Mouse (Mus musculus): ENCODE data around the gene Mlana.
A peak's percentile ranks its signal among the peaks of the same experiment; 100 is the strongest.

Mlana gene

GRCm38 (mm10) chr19:29674946-29675345, 22.7 kb upstream of the Mlana start:
- no peak for DNase-seq (ENCODE audit: low read depth in 1 of 2, low spot score in 2 of 2)

DNA sequence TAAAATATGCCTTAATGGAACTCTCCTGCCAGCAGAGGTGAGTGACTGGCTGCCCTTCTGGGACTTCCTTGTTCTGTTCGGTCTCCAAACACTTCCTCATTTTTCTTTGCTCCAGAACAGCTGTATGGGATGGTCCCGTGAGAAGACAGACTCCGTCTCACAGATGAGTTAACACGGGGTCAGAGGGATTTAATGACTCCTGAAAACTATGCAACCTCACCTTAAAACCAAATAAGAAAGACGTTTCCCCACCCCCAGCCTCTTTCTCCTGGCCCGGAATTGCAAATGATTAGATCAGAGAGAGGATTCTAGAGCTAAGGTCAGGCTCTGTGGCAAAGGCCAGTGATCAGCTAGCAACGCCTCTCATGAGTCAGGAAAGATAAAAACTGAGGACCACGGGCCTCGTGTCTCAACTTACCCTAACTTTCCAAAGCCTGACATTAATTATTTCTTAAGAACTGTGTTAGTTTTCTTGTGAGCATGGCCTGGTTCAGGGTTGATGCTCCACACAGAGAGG, 22.0 kb upstream of the Mlana start:
- DNase-seq (ENCODE audit: low read depth in 1 of 2, low spot score in 2 of 2): no peak

DNA sequence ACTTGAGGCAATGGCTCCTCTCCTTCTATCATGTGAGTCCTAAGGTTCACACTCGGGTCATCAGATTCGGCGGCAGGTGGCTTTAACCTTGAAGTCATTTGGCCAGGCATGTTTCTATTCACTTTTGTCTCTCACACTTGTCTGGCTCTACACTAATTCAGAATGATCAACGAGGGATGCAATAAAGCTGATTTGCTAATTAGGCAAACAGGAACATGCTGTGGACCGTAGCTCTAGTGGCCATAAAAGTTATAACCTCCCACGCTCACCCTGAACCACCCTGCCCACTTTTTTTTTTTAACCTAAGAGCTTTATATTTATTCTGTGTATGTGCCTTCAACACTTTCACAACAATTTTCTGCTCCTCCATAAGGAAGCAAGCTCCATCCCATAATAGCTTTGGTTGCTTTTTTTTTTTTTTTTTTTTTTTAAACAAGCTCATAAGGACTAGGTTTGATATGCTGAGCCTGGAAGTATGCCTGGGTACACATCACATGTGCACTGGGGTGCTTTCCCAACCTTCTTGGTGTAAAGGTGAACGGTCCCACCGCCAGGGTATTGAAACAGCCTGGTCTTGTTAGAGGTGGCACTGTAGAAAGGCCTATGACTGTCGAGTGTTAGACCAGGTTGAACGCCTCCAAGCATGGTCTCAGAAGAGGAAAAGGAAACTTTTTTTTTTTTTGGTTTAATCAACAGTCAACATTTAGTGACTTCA, 21.0 kb upstream of the Mlana start:
- DNase-seq (ENCODE audit: low read depth in 1 of 2, low spot score in 2 of 2): no peak

DNA sequence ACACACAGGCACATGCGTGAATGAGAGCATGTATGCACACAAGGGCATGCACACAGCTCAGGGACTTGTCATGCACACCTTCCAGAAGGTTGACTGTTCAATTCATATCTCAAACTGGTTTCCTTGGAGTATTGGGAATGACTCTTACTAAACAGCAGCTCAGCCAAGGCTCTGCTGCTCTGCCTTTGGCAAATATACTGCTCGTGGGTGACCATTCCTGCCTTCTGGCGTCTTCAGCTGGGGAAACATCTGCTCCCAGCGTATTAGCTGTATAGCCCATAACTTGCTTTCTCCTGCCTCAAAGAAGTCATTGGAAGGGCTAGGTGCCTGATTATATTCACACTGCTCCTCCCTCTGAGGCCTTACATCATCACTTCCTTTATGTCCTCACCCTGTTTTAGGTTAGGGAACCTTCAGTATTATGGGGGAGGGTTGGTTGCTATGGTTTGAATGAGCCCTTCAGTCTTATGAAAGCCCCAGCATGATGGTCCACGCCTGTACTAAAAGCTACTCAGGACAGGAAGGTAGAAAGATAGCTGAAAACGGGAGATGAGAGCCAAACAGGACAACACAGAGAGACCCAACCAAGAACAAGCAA, 19.3 kb upstream of the Mlana start:
- DNase-seq (ENCODE audit: low read depth in 1 of 2, low spot score in 2 of 2): no peak

- no peak for DNase-seq (ENCODE audit: low read depth in 1 of 2, low spot score in 2 of 2)
Measured at GRCm38 (mm10) chr19:29680182-29681152, 17.2 kb upstream of the Mlana start.

DNA sequence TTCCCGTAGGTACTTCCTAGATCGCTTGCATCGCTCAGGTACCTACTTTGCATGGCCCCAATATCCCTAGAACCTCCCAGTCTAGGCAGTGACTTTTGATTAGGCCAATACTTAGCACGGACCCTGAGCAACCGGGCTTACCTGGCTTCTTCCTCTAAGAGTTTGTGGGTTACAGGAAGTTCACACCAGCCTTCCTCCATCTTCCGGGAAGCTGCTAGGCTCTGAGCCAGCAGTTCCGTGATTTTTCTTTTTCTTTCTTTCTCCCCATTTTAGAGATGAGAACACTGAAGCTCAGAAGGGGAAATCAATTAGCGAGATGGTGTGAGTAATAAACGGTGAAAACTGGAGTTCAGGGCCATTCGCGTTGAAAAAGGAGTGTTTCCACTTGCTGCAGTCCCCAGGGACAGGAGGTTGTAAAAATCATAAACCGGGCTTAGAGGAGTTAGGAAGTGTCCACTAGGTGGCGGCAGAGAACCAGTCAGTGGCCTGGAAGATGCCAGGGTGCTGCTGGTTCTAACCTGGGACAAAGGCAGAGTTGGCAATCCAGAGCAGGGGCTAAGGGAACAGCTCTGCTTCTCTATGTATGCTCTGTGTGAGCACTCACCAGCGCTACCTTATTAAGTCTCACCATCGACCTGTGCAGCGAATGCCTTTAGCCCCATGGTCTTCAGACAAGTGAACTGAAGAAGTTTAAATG, 13.6 kb upstream of the Mlana start:
- peak in 1 of 2 experiments; percentile 52 for DNase-seq (ENCODE audit: low read depth in 1 of 2, low spot score in 2 of 2)

DNA sequence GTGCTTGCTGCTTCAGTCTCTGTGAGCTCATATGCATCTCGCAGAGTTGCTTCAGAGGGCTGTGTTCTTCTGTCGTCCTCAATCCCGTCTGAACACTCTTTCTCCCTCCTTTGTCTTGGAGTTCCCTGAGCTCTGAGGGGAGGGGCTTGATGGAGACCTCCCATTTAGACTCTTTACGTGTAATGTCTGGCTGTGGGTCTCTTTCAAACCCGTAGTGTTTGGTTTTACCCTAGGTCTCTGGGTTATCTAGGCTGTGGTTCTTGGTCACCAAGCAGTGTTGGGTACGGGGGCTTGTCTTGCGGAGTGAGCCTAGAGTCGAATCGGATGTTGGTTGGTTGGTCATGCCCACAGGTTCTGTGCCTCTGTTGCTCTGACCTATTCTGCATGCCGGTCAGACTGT, 2.6 kb upstream of the Mlana start:
- no peak for DNase-seq (ENCODE audit: low read depth in 1 of 2, low spot score in 2 of 2)

GRCm38 (mm10) chr19:29696309-29696708, 1.3 kb upstream of the Mlana start:
- no peak for DNase-seq (ENCODE audit: low read depth in 1 of 2, low spot score in 2 of 2)

- no peak for DNase-seq (ENCODE audit: low read depth in 1 of 2, low spot score in 2 of 2)
Measured at GRCm38 (mm10) chr19:29696840-29697239, 784 bp upstream of the Mlana start.

- DNase-seq (ENCODE audit: low read depth in 1 of 2, low spot score in 2 of 2): no peak
Measured at GRCm38 (mm10) chr19:29701707-29702106, 4.1 kb downstream of the Mlana start.

- no peak for DNase-seq (ENCODE audit: low read depth in 1 of 2, low spot score in 2 of 2)
Measured at GRCm38 (mm10) chr19:29704436-29704835, 6.8 kb downstream of the Mlana start.

- no peak for DNase-seq (ENCODE audit: low read depth in 1 of 2, low spot score in 2 of 2)
Measured at GRCm38 (mm10) chr19:29707314-29707898, 9.8 kb downstream of the Mlana start.

GRCm38 (mm10) chr19:29708003-29708402, 10.4 kb downstream of the Mlana start:
- DNase-seq (ENCODE audit: low read depth in 1 of 2, low spot score in 2 of 2): no peak

DNA sequence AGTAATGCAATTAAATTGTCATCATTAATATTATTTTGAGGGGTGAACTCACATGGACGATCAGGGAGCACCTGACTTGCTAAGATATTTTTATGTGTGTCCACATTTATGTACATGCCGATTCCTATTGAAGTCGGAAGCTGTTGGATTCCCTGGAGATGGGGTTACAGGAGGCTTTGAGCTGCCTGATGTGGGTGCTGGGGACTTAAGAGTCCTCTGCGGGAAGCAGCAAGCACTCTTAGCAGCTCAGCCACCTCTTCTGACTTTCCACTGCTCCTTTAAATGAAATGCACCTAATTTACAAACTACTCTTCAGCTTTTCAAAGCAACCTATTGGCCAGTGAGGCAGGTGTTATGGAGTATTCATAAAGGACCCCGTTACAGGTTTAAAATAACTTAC, 10.8 kb downstream of the Mlana start:
- no peak for DNase-seq (ENCODE audit: low read depth in 1 of 2, low spot score in 2 of 2)

DNA sequence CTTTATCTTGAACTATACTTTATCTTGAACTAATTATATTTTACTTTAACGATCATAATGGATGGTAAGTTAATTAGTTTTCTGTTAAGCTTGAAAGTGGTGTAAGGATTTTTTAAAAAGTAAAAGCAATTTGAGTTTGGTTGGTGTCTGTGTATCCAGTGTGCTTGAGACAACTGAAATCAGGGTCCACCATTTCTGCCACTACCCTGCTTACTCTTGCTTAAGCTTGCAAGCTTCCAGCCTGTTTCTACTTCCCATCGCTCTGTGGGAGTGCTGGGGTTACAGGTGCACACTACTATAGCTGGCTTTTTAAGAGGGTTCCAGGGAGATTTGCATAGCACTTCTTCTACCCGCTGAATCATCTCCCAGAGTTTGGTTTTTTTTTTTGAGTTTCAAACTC, 11.8 kb downstream of the Mlana start:
- no peak for DNase-seq (ENCODE audit: low read depth in 1 of 2, low spot score in 2 of 2)

DNA sequence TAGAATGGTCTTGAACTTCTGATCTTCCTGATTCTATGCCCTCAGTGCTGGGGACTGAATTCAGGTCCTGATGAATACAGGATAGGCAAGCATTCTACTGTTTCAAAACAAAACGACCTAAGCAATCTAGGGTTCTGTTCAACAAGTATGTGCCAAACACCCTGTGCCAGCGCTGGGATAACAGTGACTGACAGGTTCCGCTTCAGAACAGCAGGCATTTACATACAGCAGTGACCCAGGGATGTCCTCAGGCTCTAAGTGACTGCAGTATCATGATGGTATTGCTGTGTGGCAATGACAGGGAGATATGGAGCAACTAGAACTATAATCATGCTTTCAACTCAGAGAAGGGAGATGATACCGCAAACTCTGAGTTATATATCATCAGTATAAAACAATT, 15.8 kb downstream of the Mlana start:
- no peak for DNase-seq (ENCODE audit: low read depth in 1 of 2, low spot score in 2 of 2)

GRCm38 (mm10) chr19:29717854-29718253, 20.2 kb downstream of the Mlana start:
- DNase-seq (ENCODE audit: low read depth in 1 of 2, low spot score in 2 of 2): no peak

DNA sequence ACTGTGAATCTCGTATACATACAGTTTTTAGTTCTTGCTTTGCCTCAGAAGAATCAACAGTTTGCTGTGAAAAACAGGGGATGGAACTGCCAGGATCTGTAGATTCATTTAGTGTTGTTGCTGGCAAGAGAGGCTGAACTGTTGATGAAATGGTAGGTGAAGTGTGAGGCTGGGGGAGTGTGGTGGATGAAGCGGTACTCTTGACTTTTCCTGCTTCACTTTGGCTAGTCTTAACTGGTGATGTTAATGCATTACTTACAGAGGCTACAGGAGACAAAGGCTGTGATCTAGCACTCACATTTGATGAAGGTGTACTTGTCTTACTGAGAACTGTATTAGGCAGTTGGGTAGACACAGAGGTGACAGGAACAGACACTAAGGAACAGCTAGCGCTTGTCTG, 20.9 kb downstream of the Mlana start:
- no peak for DNase-seq (ENCODE audit: low read depth in 1 of 2, low spot score in 2 of 2)

- DNase-seq (ENCODE audit: low read depth in 1 of 2, low spot score in 2 of 2): no peak
Measured at GRCm38 (mm10) chr19:29735421-29735820, 37.8 kb downstream of the Mlana start.

- no peak for DNase-seq (ENCODE audit: low read depth in 1 of 2, low spot score in 2 of 2)
Measured at GRCm38 (mm10) chr19:29739608-29740007, 42.0 kb downstream of the Mlana start.

DNA sequence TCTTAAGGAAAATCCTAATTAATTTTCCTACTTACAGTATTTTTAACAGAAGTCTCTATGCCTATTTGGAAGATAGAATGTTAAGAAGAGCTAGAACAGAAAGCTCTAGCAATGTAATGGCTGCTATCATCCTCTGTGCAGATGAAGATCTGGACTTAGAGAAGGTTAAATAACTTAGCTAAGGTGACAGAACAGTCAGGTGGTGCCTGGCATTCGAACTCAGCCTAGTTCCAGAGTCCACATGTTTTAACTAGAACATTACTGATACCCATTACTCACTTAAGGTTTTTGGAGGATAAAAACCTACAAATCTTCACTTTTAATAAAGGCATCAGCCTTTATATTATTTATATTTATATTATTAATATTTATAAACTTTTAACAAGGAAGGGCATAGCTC, 43.0 kb downstream of the Mlana start:
- DNase-seq (ENCODE audit: low read depth in 1 of 2, low spot score in 2 of 2): no peak
